Mouse (Mus musculus) lung, embryonic 16.5 days (tissue): Measurements from ENCODE around the gene Flvcr1. TPM values are rescaled to one million over a fixed set of nuclear protein-coding genes. Genes with fewer than 3 reads are reported as not detected.

Experiments
- ATAC-seq: fragments of 200-750 bp; cut with Nextera tagmentation; 2 replicates; pipeline ENCODE4 v1.8.0; 2017; ENCODE audit warnings: low read depth, mild to moderate bottlenecking, moderate library complexity
- H3K27ac ChIP-seq: fragments of 300-500 bp; sonication (generic); 2 replicates; pipeline ENCODE4 v1.5.1; 2014; ENCODE audit warnings: mild to moderate bottlenecking, control low read depth, low read length
- H3K27me3 ChIP-seq: fragments of 300-500 bp; sonication (generic); 2 replicates; pipeline ENCODE4 v1.6.1; 2014; ENCODE audit warnings: low read depth, low read length, mixed read lengths; ENCODE audit not compliant: control insufficient read depth, insufficient read depth
- H3K36me3 ChIP-seq: fragments of 300-500 bp; sonication (generic); 2 replicates; pipeline ENCODE4 v1.6.1; 2014; ENCODE audit warnings: low read length; ENCODE audit not compliant: control insufficient read depth, insufficient read depth
- H3K4me1 ChIP-seq: fragments of 300-500 bp; sonication (generic); replicated peaks from 2 replicates; pipeline ENCODE4 v1.6.1; 2014; ENCODE audit warnings: low read length, mixed read lengths; ENCODE audit not compliant: control insufficient read depth, insufficient read depth
- H3K4me2 ChIP-seq: fragments of 300-500 bp; sonication (generic); 2 replicates; pipeline ENCODE4 v1.6.1; 2014; ENCODE audit warnings: low read depth, low read length, control low read depth
- H3K4me3 ChIP-seq: fragments of 300-500 bp; sonication (generic); 2 replicates; pipeline ENCODE4 v1.5.1; 2014; ENCODE audit warnings: mild to moderate bottlenecking, low read length, control low read depth
- H3K9ac ChIP-seq: fragments of 300-500 bp; sonication (generic); 2 replicates; pipeline ENCODE4 v1.6.1; 2014; ENCODE audit warnings: low read length, control low read depth
- H3K9me3 ChIP-seq: fragments of 300-500 bp; sonication (generic); 2 replicates; pipeline ENCODE4 v1.6.1; 2016; ENCODE audit warnings: low read length; ENCODE audit not compliant: control insufficient read depth
- WGBS: fragments of 180-500 bp; shearing (Covaris S2); extraction: QIAGEN DNeasy Blood & Tissue Kit; methylation state at CpG from one replicate; pipeline ENCODE4 v1.1.7; 2014; 5-methylcytosine and 5-hydroxymethylcytosine counted together
- polyA plus RNA-seq: library from polyadenylated mRNA; unstranded; fragments of >200 nt; fragmentation: Nextera tagmentation; extraction: Ambion mirVana; gene quantifications from 2 replicates; pipeline ENCODE4 v1.2.1, GENCODE M21; 2015

The Flvcr1 gene
- polyA plus RNA-seq, 1 experiment from 2014 or later: 3.6 TPM

GRCm38 (mm10) chr1:191064535-191064934, 38.6 kb upstream of the Flvcr1 start:
- ATAC-seq: no peak
- H3K4me1 ChIP-seq: peaks cover 13% of the 10 kb centered on the region
- peaks cover 18% of the 10 kb centered on the region for H3K36me3 ChIP-seq
- H3K9ac ChIP-seq: no peak overlapping the region
- no peak overlapping the region for H3K4me3 ChIP-seq
- no peaks in the 10 kb centered on the region; the same call in 1 of the 2 replicates for H3K27me3 ChIP-seq
- WGBS: 86% methylated on average over 2 of the region's 2 CpGs
- H3K4me2 ChIP-seq: no peak overlapping the region
- H3K9me3 ChIP-seq: no peaks in the 10 kb centered on the region
- no peak overlapping the region for H3K27ac ChIP-seq

GRCm38 (mm10) chr1:191063700-191064099, 37.7 kb upstream of the Flvcr1 start:
- no peak overlapping the region for H3K27ac ChIP-seq
- peak overlapping the region; percentile 86 for H3K4me2 ChIP-seq
- peak overlapping the region; percentile 90 for H3K4me3 ChIP-seq
- H3K9me3 ChIP-seq: no peaks in the 10 kb centered on the region
- H3K4me1 ChIP-seq: peaks cover 13% of the 10 kb centered on the region
- peaks cover 11% of the 10 kb centered on the region for H3K36me3 ChIP-seq
- peak overlapping the region; percentile 91 for H3K9ac ChIP-seq
- no peaks in the 10 kb centered on the region; the same call in 1 of the 2 replicates for H3K27me3 ChIP-seq
- WGBS: 53% methylated on average over 9 of the region's 9 CpGs
- no peak for ATAC-seq

DNA sequence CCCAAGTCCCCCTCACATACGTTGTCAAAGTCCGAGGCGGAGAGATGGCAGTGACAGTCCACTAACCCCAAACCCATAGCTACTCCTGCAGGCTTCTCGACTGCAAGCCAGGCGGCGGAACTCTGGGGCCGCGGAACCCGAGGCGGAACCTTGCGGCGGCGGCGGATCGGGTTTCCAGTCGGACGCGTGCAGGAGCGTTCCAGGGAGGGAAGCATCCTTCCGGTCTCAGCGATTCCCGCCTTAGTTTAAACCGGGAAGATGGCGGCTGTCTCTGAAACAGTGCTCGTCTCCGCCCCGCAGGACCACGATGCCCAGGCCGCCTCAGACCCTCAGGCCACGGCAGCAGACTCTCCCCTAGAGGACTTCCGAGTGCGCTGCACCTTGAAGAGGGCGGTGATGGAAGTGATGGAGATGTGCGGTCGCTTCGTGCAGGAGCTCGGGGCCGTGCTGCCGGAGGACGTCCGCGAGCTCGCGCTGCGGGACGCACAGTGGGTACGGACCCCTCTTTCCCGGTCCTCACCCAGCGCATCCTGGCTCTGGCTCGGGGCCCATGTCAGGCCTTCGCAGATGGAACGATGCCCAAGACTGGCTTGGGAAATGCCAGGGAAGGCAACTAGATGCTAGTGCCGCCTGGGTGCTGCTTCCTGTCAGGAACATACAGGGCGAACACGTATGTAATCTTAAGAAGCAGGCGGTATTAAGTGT, 37.0 kb upstream of the Flvcr1 start, which contains the start of the genes Tatdn3 and Nsl1:
Tatdn3 (minus strand) TSS at position 152 of the 705 bp plus-strand sequence.
Nsl1 (plus strand) TSS at position 232 of the 705 bp plus-strand sequence.
- Histone ChIP-seq H3K4me1 (peaks cover 13% of the 10 kb centered on the region), H3K4me2 (peak within 1 kb of the TSS; percentile 86), H3K36me3 (peaks cover 8% of the 10 kb centered on the region), H3K4me3 (peak within 1 kb of the TSS; percentile 90), H3K9ac (peak within 1 kb of the TSS; percentile 91), H3K9me3 (no peaks in the 10 kb centered on the region), H3K27me3 (no peaks in the 10 kb centered on the region; the same call in 1 of the 2 replicates), H3K27ac (0 out of 2 replicates have a peak within 1 kb of the TSS, but pooled peaks have one; percentile 32)
- WGBS: under 1% methylated on average over 56 of the region's 56 CpGs
- ATAC-seq: peak; percentile 93

DNA sequence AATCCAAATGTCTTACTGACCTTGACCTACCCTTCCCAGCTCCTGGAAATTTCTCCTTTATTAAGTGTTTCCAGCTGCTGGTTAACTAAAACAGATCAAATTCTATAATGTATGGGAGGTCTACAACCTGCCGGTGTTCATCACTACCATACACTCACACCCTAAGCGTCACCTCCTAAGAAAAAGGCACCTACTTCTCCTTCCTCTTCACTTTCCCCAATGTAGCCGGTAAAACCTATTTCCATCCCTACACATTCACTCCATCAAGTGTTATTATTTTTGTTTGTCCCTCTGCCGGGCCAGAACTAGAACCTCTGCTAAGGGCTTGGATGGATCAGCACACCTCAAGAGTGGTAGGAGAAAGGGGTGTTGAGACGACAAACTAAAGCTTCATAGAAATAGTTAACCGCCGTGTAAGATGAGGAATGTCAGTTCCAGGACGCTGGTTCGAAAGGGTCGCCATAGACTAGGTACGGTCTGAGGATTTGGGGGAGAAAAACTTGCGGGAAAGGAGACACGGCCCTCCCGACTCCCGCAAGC, 36.4 kb upstream of the Flvcr1 start:
- no peak overlapping the region for H3K27ac ChIP-seq
- ATAC-seq: no peak; the same call in 1 of the 2 replicates
- peak overlapping the region; percentile 90 for H3K4me3 ChIP-seq
- H3K36me3 ChIP-seq: peaks cover 8% of the 10 kb centered on the region
- WGBS: 6% methylated on average over 15 of the region's 15 CpGs
- H3K4me1 ChIP-seq: peaks cover 13% of the 10 kb centered on the region
- H3K9me3 ChIP-seq: no peaks in the 10 kb centered on the region
- H3K9ac ChIP-seq: peak overlapping the region; percentile 91
- no peaks in the 10 kb centered on the region; the same call in 1 of the 2 replicates for H3K27me3 ChIP-seq
- peak overlapping the region; percentile 86 for H3K4me2 ChIP-seq

DNA sequence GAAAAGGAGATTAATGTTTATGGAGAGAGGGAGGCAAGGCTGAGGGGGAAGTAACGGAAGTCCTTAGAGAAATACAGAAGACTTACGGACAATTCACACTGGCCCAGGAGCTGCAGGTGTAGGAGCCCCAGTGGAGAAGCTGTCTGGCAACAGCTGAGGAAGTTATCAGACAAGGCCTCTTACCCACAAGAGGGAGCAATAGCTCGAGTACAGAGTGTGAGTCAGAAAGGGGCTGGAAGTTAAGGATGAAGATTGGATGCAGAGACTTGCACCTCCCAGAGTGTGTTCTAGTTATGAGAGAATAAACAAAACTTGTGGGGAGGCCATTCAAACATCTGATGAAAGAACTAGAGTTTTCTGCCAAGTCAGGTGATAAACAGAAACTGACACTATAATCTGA, 31.5 kb upstream of the Flvcr1 start:
- Histone ChIP-seq H3K27me3 (no peaks in the 10 kb centered on the region; the same call in 1 of the 2 replicates), H3K4me3 (no peak overlapping the region), H3K4me1 (peaks cover 6% of the 10 kb centered on the region; the same call in 1 of the 2 replicates), H3K27ac (no peak overlapping the region), H3K9me3 (no peaks in the 10 kb centered on the region), H3K4me2 (no peak overlapping the region), H3K9ac (no peak overlapping the region), H3K36me3 (no peaks in the 10 kb centered on the region)
- ATAC-seq: no peak
- 61% methylated on average over 3 of the region's 3 CpGs for WGBS

DNA sequence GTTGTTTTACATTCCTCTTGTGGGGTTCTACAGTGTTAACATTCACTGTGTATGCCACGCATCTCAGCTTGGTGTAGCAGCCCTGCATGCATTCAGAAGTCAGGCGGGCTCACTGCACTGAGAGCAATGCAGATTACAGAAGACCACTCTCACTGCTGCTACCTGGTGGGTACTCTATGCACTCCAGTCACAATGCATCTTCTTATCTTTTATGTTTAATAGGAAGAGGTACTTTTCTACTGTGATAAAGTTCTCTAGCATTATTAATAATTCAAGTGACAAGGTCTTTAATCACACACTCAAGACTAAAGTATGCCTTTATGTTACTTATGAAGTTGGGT, 29.5 kb upstream of the Flvcr1 start:
- H3K27ac ChIP-seq: no peak overlapping the region
- no peak for ATAC-seq
- no peaks in the 10 kb centered on the region for H3K9me3 ChIP-seq
- no peak overlapping the region for H3K4me3 ChIP-seq
- 58% methylated on average over 2 of the region's 2 CpGs for WGBS
- H3K36me3 ChIP-seq: no peaks in the 10 kb centered on the region
- no peaks in the 10 kb centered on the region for H3K27me3 ChIP-seq
- no peaks in the 10 kb centered on the region for H3K4me1 ChIP-seq
- no peak overlapping the region for H3K9ac ChIP-seq
- no peak overlapping the region for H3K4me2 ChIP-seq

GRCm38 (mm10) chr1:191054870-191055532, 29.0 kb upstream of the Flvcr1 start:
- no peaks in the 10 kb centered on the region for H3K36me3 ChIP-seq
- no peak overlapping the region for H3K4me2 ChIP-seq
- H3K27me3 ChIP-seq: no peaks in the 10 kb centered on the region
- H3K9ac ChIP-seq: no peak overlapping the region
- no peak for ATAC-seq
- H3K9me3 ChIP-seq: no peaks in the 10 kb centered on the region
- H3K4me1 ChIP-seq: no peaks in the 10 kb centered on the region
- 56% methylated on average over 8 of the region's 8 CpGs for WGBS
- H3K4me3 ChIP-seq: no peak overlapping the region
- H3K27ac ChIP-seq: no peak overlapping the region

- Histone ChIP-seq H3K4me2 (no peak overlapping the region), H3K27ac (no peak overlapping the region), H3K27me3 (no peaks in the 10 kb centered on the region), H3K9me3 (no peaks in the 10 kb centered on the region), H3K4me1 (no peaks in the 10 kb centered on the region), H3K4me3 (no peak overlapping the region), H3K36me3 (no peaks in the 10 kb centered on the region), H3K9ac (no peak overlapping the region)
- ATAC-seq: no peak
- 52% methylated on average over 3 of the region's 3 CpGs for WGBS
Observed at GRCm38 (mm10) chr1:191053555-191053954, 27.6 kb upstream of the Flvcr1 start.

- no peaks in the 10 kb centered on the region for H3K27me3 ChIP-seq
- H3K4me2 ChIP-seq: no peak overlapping the region
- H3K9ac ChIP-seq: no peak overlapping the region
- H3K36me3 ChIP-seq: no peaks in the 10 kb centered on the region
- no peak overlapping the region for H3K4me3 ChIP-seq
- ATAC-seq: no peak
- H3K27ac ChIP-seq: no peak overlapping the region
- 73% methylated on average over 7 of the region's 7 CpGs for WGBS
- no peaks in the 10 kb centered on the region for H3K9me3 ChIP-seq
- no peaks in the 10 kb centered on the region for H3K4me1 ChIP-seq
Observed at GRCm38 (mm10) chr1:191046231-191046824, 20.4 kb upstream of the Flvcr1 start.
